Mouse (Mus musculus) limb, embryonic 10.5 days (tissue): ENCODE measurements at regions not wholly inside any gene's neighbourhood (a gene's known extent, or its start where the extent isn't known, plus 50 kb on each side); places are given as distances from the start of the nearest gene placed in this dataset.
A peak's percentile ranks its signal among the peaks of the same experiment; 100 is the strongest.

Experiments
- DNase-seq: peaks from one replicate; pipeline ENCODE4 v3.0.0-alpha.2; 2017; ENCODE audit warnings: low spot score
- H3K27ac ChIP-seq: fragments of 300-500 bp; sonication (generic); 2 replicates; pipeline ENCODE4 v1.5.1; 2016; ENCODE audit warnings: mild to moderate bottlenecking
- H3K27me3 ChIP-seq: fragments of 300-500 bp; sonication (generic); 2 replicates; pipeline ENCODE4 v1.6.1; 2016; ENCODE audit warnings: low read depth, mild to moderate bottlenecking; ENCODE audit not compliant: poor library complexity, severe bottlenecking
- H3K36me3 ChIP-seq: fragments of 300-500 bp; sonication (generic); 2 replicates; pipeline ENCODE4 v1.6.1; 2016; ENCODE audit warnings: mild to moderate bottlenecking, moderate library complexity
- H3K4me1 ChIP-seq: fragments of 300-500 bp; sonication (generic); 2 replicates; pipeline ENCODE4 v1.6.1; 2016
- H3K4me3 ChIP-seq: fragments of 300-500 bp; sonication (generic); 2 replicates; pipeline ENCODE4 v1.5.1; 2016; ENCODE audit warnings: mild to moderate bottlenecking, moderate library complexity
- H3K9me3 ChIP-seq: fragments of 300-500 bp; sonication (generic); replicated peaks from 2 replicates; pipeline ENCODE4 v1.6.1; 2016; ENCODE audit warnings: mild to moderate bottlenecking
- WGBS: fragments of 180-500 bp; shearing (Covaris S2); methylation state at CpG from one replicate; pipeline ENCODE4 v1.1.7; 2016; 5-methylcytosine and 5-hydroxymethylcytosine counted together

DNA sequence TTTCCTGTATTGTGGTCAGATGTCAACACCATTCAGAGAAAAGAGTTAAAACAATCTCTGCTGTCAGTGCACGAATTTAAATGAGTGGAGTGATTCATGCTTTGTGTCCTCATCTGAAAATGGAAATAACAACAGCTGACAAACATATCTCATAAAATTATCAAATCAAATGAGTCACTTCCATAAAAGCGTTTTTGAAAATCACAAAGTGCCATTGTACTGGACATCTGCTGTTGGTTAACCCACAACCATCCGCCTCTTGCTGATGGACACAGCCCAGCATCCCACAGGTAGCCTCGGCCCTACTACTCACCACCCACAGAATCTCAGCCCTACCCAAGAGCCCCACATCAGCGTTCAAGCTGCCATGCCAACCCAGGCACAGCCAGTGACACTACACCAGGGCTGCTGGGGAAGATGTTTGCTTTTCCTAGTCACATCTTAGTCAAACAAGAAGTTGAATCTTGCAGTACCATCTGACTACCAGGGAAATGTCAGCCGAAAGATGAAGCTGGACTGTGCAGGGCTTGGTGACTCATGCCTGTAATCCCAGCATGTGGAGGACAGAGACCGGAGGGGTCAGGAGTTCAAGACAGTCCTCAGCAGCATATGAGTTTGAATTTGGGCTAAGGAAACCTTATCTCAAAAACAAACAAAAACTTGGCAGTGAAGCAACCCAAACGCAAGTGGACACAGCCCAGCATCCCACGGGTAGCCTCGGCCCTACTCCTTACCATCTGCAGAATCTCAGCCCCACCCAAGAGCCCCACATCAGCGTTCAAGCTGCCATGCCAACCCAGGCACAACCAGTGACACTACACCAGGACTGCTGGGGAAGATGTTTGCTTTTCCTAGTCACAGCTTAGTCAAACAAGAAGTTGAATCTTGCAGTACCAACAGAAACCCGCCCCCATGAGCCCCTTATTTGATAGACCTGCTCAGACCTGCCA, 131.9 kb upstream of the Noct start:
- 91% methylated on average over 12 of the region's 12 CpGs for WGBS
- Histone ChIP-seq H3K36me3 (no peaks in the 10 kb centered on the region), H3K4me1 (peaks cover 14% of the 10 kb centered on the region), H3K9me3 (no peaks in the 10 kb centered on the region), H3K4me3 (no peak overlapping the region), H3K27ac (no peak overlapping the region), H3K27me3 (no peaks in the 10 kb centered on the region)
- DNase-seq: no peak

DNA sequence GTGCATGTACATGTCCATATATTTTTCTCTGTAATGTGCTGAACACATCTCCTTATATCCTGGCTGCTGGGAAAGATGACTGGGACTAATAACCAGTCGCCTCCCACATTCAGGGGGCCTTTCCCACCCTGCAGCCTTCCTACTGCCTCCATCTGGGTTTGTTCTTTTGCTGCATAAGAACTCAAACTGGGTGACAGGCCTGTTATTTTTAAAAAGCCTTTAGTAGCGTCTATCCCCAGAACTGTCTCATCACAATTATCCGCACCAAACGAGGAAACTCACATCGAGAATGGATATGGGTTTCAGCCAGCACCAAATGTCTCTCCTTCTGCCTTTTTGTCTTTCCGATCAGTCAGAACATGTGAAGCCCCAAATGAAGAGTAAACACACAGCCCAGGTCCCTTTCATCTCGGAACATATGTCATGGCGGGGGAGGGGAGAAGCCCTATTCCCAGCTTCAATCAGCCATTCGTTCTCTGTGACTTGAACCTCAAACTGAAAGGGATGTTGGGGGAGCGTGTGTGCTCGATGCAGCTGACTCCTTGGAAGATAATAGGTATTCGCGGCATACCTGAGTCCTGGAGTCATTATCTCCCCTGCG, 128.3 kb upstream of the Noct start:
- WGBS: 27% methylated on average over 14 of the region's 14 CpGs
- no peaks in the 10 kb centered on the region for H3K9me3 ChIP-seq
- H3K4me1 ChIP-seq: peaks cover 11% of the 10 kb centered on the region
- no peaks in the 10 kb centered on the region for H3K36me3 ChIP-seq
- no peak overlapping the region for H3K4me3 ChIP-seq
- no peak for DNase-seq
- H3K27me3 ChIP-seq: no peaks in the 10 kb centered on the region
- no peak overlapping the region for H3K27ac ChIP-seq

DNA sequence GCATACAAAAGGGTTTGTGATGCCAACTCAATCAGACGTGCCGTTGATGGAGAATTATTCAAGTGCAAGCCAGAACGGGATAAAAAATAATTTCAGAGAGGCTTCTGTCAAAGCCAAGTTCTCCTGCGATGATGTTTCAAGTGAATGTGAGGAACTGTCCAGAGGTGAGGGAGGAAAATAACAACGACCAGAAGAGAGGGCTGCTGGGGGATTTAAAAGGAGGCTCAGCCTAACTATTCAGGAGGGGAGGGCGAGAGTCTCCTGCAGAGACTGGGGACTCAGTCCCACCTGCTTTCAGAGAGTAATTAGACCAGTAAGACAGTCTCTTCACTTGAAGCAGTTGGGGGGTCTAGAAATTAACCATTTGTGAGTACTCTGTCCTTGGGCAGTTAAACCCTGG, 127.7 kb upstream of the Noct start:
- Histone ChIP-seq H3K36me3 (no peaks in the 10 kb centered on the region), H3K27ac (no peak overlapping the region), H3K9me3 (no peaks in the 10 kb centered on the region), H3K4me3 (no peak overlapping the region), H3K27me3 (no peaks in the 10 kb centered on the region), H3K4me1 (peaks cover 11% of the 10 kb centered on the region)
- DNase-seq: no peak
- WGBS: 39% methylated on average over 6 of the region's 6 CpGs

DNA sequence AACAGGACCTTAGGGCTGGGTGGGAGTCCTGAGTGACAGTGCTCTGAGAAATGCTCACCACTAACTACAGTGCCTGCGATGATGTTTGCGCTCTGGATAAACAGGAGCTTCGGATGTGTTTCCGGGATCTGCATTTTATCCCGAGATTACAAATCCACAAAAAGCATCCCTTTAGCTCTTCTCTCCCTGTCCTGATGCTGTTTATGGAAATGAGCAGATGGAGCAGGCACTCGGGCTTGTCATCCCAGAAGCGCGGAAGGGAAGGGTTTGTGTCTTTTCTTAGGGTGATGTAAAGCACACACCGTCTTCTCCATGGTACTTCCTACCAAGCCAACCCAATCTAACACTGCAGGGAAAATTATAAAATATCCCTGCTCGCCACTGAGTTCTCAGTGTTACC, 126.9 kb upstream of the Noct start:
- no peaks in the 10 kb centered on the region for H3K27me3 ChIP-seq
- 88% methylated on average over 10 of the region's 10 CpGs for WGBS
- H3K27ac ChIP-seq: no peak overlapping the region
- H3K4me1 ChIP-seq: peaks cover 11% of the 10 kb centered on the region
- H3K4me3 ChIP-seq: no peak overlapping the region
- DNase-seq: no peak
- H3K36me3 ChIP-seq: no peaks in the 10 kb centered on the region
- no peaks in the 10 kb centered on the region for H3K9me3 ChIP-seq

DNA sequence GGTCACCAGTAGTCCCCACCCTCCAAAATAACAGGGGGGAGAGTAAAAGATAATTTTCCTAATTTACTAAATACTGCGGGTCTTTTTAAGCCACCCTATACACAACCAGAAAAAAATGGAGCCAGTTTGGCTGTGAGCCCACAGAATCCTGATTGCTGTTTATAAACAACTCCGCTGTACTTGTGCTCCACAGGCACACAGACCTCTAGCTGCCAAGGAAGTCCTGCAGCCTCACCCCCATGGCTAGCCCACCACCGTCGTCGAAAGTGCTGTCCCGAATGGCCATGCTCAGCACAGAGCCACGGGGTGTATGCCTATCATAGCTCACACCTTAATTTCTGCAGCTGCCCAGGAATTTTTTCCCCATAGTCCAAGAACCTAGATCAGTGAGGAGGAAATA, 124.3 kb upstream of the Noct start:
- DNase-seq: no peak
- WGBS: 90% methylated on average over 7 of the region's 7 CpGs
- H3K4me3 ChIP-seq: no peak overlapping the region
- H3K4me1 ChIP-seq: peaks cover 11% of the 10 kb centered on the region
- H3K9me3 ChIP-seq: no peaks in the 10 kb centered on the region
- no peaks in the 10 kb centered on the region for H3K27me3 ChIP-seq
- H3K36me3 ChIP-seq: no peaks in the 10 kb centered on the region
- H3K27ac ChIP-seq: no peak overlapping the region

DNA sequence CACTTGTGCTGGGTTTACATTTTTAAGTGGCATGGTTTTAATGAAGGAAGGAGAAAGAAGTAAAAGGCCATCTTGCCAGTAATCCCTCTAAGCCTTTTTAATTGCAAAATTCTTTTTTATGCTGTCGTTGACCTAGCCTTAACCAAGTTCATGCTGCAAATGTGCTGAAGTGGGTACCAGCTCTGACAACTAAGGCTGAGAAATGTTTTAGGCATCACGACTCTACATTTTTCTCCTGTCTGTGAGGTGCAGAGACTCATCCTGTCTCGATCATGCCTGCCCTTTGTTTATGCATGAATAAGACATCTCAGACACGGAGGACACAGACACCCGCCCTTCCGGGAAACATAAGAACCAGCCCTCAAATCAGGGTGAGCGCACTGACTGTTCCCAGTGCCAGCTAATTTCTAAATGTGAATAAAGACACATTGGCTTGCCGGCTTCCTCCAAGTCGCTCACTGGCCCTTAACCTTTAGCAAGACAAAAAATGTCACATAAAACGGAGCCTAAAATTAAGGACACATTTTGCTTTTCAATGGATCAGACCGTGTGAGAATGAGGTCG, 115.5 kb upstream of the Noct start:
- Histone ChIP-seq H3K4me3 (no peak overlapping the region), H3K4me1 (peaks cover 18% of the 10 kb centered on the region), H3K27me3 (no peaks in the 10 kb centered on the region), H3K9me3 (no peaks in the 10 kb centered on the region), H3K36me3 (no peaks in the 10 kb centered on the region), H3K27ac (peak overlapping the region; percentile 8; the same call in 1 of the 2 replicates)
- DNase-seq: no peak
- 58% methylated on average over 12 of the region's 12 CpGs for WGBS

DNA sequence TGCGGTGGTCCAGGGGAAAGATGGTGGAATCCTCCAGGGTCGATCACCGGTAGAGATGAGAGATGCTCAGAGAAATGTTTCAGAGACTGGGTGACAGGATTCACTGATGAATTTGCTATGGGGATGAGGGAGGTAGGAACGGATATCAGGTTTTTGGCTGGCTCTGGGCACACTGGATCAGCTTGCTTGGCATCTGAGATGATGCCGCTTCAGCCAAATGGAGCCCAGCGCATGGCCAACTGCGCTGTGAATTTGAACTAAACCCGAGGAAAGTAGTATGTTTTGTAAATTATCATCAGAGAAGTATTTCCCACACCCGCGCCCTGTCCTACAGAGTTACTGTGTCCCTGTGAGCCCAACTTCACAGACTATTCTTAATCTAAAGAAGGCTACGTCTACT, 113.0 kb upstream of the Noct start:
- Histone ChIP-seq H3K36me3 (no peaks in the 10 kb centered on the region), H3K27ac (no peak overlapping the region), H3K4me1 (peaks cover 18% of the 10 kb centered on the region), H3K27me3 (no peaks in the 10 kb centered on the region), H3K4me3 (no peak overlapping the region), H3K9me3 (no peaks in the 10 kb centered on the region)
- DNase-seq: no peak
- WGBS: 93% methylated on average over 11 of the region's 11 CpGs

DNA sequence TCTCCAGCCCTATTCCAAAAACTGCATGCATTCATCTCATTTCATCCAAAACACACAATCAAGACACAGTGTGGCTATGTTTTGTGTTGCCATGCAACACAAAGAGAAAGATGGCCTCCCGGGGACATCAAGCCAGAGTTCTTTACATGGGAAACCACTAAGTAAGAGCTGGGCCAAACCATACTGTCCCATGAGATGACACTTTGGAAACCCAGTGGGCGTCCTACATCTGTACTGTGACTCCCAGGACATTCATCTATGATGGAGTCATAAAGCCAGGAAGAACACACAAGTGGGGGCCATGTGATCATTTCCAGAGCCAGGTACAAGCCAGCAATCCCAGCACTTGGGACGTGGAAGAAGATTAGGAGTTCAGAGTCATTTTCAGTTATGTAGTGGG, 111.9 kb upstream of the Noct start:
- H3K4me1 ChIP-seq: peaks cover 18% of the 10 kb centered on the region
- 90% methylated on average over 3 of the region's 3 CpGs for WGBS
- no peaks in the 10 kb centered on the region for H3K9me3 ChIP-seq
- no peaks in the 10 kb centered on the region for H3K36me3 ChIP-seq
- no peak overlapping the region for H3K4me3 ChIP-seq
- no peaks in the 10 kb centered on the region for H3K27me3 ChIP-seq
- no peak overlapping the region for H3K27ac ChIP-seq
- no peak for DNase-seq

DNA sequence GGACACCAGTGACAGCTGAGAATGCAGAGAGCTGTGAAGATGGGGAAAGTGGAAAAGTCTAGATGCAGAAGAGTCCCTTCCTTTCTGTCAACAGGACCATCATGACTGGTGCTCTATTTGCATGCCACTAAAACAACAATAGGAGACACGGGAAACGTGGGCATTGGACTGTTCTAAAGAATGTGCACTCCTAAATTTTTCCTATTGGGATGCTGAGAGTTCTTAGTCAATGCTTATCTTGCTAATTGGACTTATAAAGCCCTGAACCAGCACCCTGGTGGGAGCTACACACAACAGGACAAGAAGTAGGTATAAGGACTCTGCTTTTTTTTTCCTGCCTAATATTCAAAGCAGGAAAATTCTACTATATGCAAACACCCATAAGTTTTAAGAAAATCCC, 108.3 kb upstream of the Noct start:
- no peak overlapping the region for H3K27ac ChIP-seq
- H3K9me3 ChIP-seq: no peaks in the 10 kb centered on the region
- no peaks in the 10 kb centered on the region for H3K36me3 ChIP-seq
- no peaks in the 10 kb centered on the region for H3K4me1 ChIP-seq
- H3K27me3 ChIP-seq: no peaks in the 10 kb centered on the region
- no peak for DNase-seq
- no peak overlapping the region for H3K4me3 ChIP-seq
- 80% methylated on average over 2 of the region's 2 CpGs for WGBS

DNA sequence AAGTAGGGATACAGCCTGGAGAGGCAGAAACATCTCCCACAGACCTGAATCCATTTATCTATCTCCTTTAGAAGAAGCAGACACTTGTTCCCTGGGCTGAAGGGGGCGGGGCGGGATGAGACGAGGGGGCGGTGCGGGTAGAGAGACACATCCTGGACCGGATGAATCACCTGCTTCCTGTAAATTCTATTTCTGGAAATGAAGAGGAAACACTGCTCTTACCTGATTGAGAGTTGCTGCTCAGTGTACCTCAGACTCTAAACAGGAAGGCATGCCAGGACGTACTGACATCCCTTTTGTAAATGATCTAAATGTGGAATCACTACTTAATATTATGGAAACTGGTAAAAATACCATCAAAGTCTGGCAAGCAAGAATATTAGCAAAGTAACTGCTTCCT, 105.5 kb upstream of the Noct start:
- no peak overlapping the region for H3K4me3 ChIP-seq
- peaks cover 8% of the 10 kb centered on the region for H3K4me1 ChIP-seq
- no peaks in the 10 kb centered on the region for H3K9me3 ChIP-seq
- no peaks in the 10 kb centered on the region for H3K27me3 ChIP-seq
- no peaks in the 10 kb centered on the region for H3K36me3 ChIP-seq
- WGBS: 85% methylated on average over 7 of the region's 7 CpGs
- no peak for DNase-seq
- no peak overlapping the region for H3K27ac ChIP-seq

DNA sequence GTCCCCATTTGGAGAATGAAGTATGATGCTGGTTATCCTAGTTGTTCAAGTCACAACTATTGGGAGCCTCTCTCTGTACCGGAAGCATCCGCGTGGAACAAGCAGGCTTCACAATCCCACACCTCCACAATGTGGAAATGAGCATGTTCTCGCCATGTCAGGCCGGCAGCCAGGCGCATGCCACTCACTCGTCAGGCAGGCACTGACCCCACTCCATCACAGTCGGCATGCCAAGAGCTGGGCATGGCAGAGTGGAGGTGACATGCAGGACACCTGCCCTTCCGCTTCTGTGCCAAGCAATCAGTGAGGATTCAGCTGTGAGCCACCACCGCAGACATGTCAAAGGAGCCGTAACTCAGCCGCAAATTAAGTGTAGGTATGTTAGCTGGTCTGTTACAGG, 103.7 kb upstream of the Noct start:
- no peak for DNase-seq
- Histone ChIP-seq H3K9me3 (no peaks in the 10 kb centered on the region), H3K27ac (no peak overlapping the region), H3K36me3 (no peaks in the 10 kb centered on the region), H3K27me3 (no peaks in the 10 kb centered on the region), H3K4me3 (no peak overlapping the region), H3K4me1 (peaks cover 8% of the 10 kb centered on the region)
- 88% methylated on average over 12 of the region's 12 CpGs for WGBS

DNA sequence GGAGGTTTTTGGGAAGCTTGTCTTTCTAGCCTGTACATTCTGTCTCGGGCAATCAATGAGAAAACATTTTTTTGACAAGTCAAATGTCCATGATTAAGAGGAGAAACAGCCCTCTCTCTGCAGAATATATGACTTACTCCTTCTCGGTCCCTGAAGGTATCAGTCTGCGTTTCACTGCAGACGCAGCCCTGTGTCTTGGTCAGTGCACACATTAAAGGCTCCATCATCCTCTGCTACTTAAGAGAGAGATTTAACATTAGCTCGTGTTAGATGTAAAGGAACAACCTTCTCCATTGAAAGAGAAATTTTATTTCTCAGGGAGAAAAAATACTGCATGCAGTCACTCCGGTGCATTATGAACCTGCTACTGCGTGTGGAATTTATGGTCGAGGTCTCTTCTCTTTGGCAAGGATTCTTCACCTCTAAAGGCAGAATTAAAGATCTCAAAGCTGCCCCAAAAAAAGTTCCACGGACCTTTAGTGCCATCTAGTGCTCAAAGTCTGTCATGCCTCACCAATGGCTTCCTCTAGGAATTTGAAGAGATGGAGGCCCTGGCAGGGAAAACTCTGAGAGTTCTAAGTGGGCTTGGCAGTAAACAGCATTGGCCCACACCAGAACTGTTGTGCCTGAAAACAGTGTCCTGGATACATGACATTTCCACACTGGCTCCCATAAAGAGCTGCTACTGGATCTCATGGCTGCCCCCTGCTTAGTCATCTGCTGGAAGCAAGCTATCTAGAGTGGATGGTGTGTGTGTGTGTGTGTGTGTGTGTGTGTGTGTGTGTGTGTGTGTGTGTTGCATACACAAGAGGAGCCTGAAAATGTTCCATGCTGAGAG, 102.3 kb upstream of the Noct start:
- WGBS: 36% methylated on average over 9 of the region's 9 CpGs
- no peaks in the 10 kb centered on the region for H3K9me3 ChIP-seq

DNA sequence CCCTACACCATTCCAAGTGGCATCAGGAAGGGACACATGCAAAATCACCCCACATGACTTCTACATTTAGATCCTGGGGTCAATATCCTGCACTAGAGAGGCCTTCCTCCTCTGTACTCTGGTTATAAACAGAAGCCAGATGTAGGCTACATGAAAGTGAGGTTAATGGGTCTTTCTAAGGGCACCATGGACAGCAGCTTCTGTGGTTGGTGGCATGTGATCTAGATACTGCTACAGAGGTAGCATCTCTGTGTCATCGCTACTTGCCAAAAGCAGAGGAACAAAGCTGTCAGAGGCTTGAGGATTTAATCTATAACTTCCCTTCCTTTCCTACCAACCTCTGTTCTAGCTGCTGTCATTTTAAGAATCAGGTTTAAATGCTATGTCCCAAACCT, 101.7 kb upstream of the Noct start:
- Histone ChIP-seq H3K9me3 (no peaks in the 10 kb centered on the region), H3K27ac (no peak overlapping the region), H3K36me3 (no peaks in the 10 kb centered on the region), H3K4me1 (peaks cover 11% of the 10 kb centered on the region), H3K4me3 (no peak overlapping the region), H3K27me3 (no peaks in the 10 kb centered on the region)
- 86% methylated on average over 1 of the region's 1 CpGs for WGBS
- DNase-seq: no peak

More for the DNA sequence above, 102.3 kb upstream of the Noct start:
- H3K4me1 ChIP-seq: peaks cover 11% of the 10 kb centered on the region
- no peak overlapping the region for H3K4me3 ChIP-seq
- DNase-seq: peak; percentile 84
- H3K36me3 ChIP-seq: no peaks in the 10 kb centered on the region
- H3K27ac ChIP-seq: no peak overlapping the region
- H3K27me3 ChIP-seq: no peaks in the 10 kb centered on the region
